In the genomic region with DNA sequence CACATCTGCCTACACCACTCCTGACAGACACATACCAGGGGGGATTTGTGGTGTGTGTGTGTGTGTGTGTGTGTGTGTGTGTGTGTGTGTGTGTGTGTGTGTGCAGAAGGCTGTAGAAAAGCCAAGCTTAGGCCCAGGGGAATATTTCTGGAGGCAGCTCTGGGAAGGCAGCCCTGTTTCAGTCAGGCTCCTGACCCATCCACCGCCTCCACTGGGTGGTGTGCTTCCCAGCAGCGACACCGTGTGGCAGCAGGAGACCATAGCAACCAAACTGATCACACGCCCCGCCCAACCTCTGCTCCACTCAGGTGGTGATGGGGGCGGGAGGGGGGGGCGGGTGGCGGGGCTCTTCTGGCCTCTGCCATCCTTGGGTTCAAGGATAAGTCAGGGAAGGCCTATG, we compare ENCODE assay signal across 8 mouse cellular contexts. TPM values are rescaled to one million over a fixed set of nuclear protein-coding genes. Genes with fewer than 3 reads are reported as not detected.
A peak's percentile ranks its signal among the peaks of the same experiment; 100 is the strongest.
DNase-seq lines count a peak whose midpoint lies in the region; ATAC-seq lines count a peak whose summit lies in the region.

No protein-coding gene starts in this region.

- peaks cover 10% of the 10 kb centered on the region; the same call in 1 of the 2 replicates for H3K4me1 ChIP-seq in forebrain, embryonic 16.5 days (replicated peaks; ENCODE audit: control insufficient read depth, insufficient read depth, low read length)
- H3K4me1 ChIP-seq in hindbrain, embryonic 11.5 days (replicated peaks; ENCODE audit: control insufficient read depth, insufficient read depth, low read length) = no peaks in the 10 kb centered on the region

- ATAC-seq in forebrain, embryonic 16.5 days = peak; percentile 53
- ATAC-seq in hindbrain, embryonic 11.5 days (ENCODE audit: low FRiP score) = peak; percentile 49; the same call in 1 of the 2 replicates
- ATAC-seq in megakaryocyte, adult 5-6 weeks (ENCODE audit: poor library complexity, severe bottlenecking) = peak; percentile 88

- H3K9me3 ChIP-seq in forebrain, embryonic 16.5 days (ENCODE audit: control insufficient read depth, low read length) = no peaks in the 10 kb centered on the region
- no peaks in the 10 kb centered on the region for H3K9me3 ChIP-seq in hindbrain, embryonic 11.5 days (ENCODE audit: control insufficient read depth, low read length)

- no peak overlapping the region for H3K4me2 ChIP-seq in forebrain, embryonic 16.5 days (ENCODE audit: low read length)
- no peak overlapping the region for H3K4me2 ChIP-seq in hindbrain, embryonic 11.5 days (replicated peaks; ENCODE audit: low read depth, low read length)

- H3K27me3 ChIP-seq in forebrain, embryonic 16.5 days (replicated peaks; ENCODE audit: control insufficient read depth, insufficient read depth, low read length) = no peaks in the 10 kb centered on the region
- H3K27me3 ChIP-seq in hindbrain, embryonic 11.5 days (ENCODE audit: control insufficient read depth, insufficient read depth, low read length) = 0 out of 2 replicates have a peak, but pooled peaks cover 6% of the 10 kb centered on the region

- peaks cover 10% of the 10 kb centered on the region for H3K36me3 ChIP-seq in forebrain, embryonic 16.5 days (ENCODE audit: control insufficient read depth, insufficient read depth)
- no peaks in the 10 kb centered on the region for H3K36me3 ChIP-seq in hindbrain, embryonic 11.5 days (ENCODE audit: control insufficient read depth, insufficient read depth, low read length)

- DNase-seq in T-cell, adult 2 months (ENCODE audit: low spot score) = peak; percentile 76
- DNase-seq in cerebellum, adult 11 months = peak; percentile 87
- peak; percentile 84 for DNase-seq in hindbrain, embryonic 11.5 days (ENCODE audit: low spot score)
- DNase-seq in layer of hippocampus, postnatal 14 days (ENCODE audit: low spot score in 2 of 2) = peak; percentile 83 to 84
- peak; percentile 81 for DNase-seq in right cerebral cortex, postnatal 14 days
- DNase-seq in yolk sac, embryonic 10.5 days (ENCODE audit: low spot score) = peak; percentile 58

- H3K27ac ChIP-seq in forebrain, embryonic 16.5 days (ENCODE audit: low read length) = peak overlapping the region; percentile 0
- H3K27ac ChIP-seq in hindbrain, embryonic 11.5 days (ENCODE audit: low read depth, low read length) = no peak overlapping the region

- 0% methylated on average over 4 of the region's 8 CpGs for WGBS in forebrain, embryonic 16.5 days
- WGBS in hindbrain, embryonic 11.5 days = 3% methylated on average over 8 of the region's 8 CpGs

- H3K4me3 ChIP-seq in forebrain, embryonic 16.5 days (replicated peaks; ENCODE audit: low read length) = no peak overlapping the region
- H3K4me3 ChIP-seq in hindbrain, embryonic 11.5 days (ENCODE audit: low read depth, low read length) = no peak overlapping the region

- H3K9ac ChIP-seq in forebrain, embryonic 16.5 days (replicated peaks; ENCODE audit: low read depth, low read length) = no peak overlapping the region
- no peak overlapping the region for H3K9ac ChIP-seq in hindbrain, embryonic 11.5 days (ENCODE audit: low read depth, low read length)

RNA-seq across cellular contexts. Expression of a gene that starts 24.6 kb away (rescaled TPM):
- 0.90 and 1.6 TPM in 2 replicates for polyA plus RNA-seq in forebrain, embryonic 16.5 days (2015; fragmentation: Nextera tagmentation; extraction: Ambion mirVana)
- 0.49 and 1.5 TPM in 2 replicates for polyA plus RNA-seq in hindbrain, embryonic 11.5 days (2014; fragmentation: Nextera tagmentation; extraction: Ambion mirVana)
- total RNA-seq in layer of hippocampus, postnatal 14 days (2021) = 1 to 10 TPM; 3.4 to 3.7 TPM
- total RNA-seq in megakaryocyte, adult 5-6 weeks (2015) = not detected in 2 replicates
- not detected in 2 replicates for total RNA-seq in megakaryocyte, adult 5-6 weeks (2017)

Comparison
In these comparisons a context has a peak if more than half of its experiments do, and no peak if none do; other contexts are left out.
1. RNA of a gene that starts 24.6 kb away (total RNA-seq): 3.4 to 3.7 TPM in layer of hippocampus, postnatal 14 days; not detected in megakaryocyte, adult 5-6 weeks; every median in the first group is over 4 times any median in the second.
2. Peak in every context shown above with its lines, with median percentiles within 50 percentile points of each other: DNase-seq and ATAC-seq.